Mouse (Mus musculus) stomach, embryonic 15.5 days (tissue): Measurements from ENCODE around the gene Itih3. TPM values are rescaled to one million over a fixed set of nuclear protein-coding genes. Genes with fewer than 3 reads are reported as not detected.
A peak's percentile ranks its signal among the peaks of the same experiment; 100 is the strongest.

Experiments used
- ATAC-seq: fragments of 200-750 bp; cut with Nextera tagmentation; 2 replicates; pipeline ENCODE4 v1.8.0; 2017; ENCODE audit warnings: low read depth, moderate number of reproducible peaks, moderate TSS enrichment; ENCODE audit not compliant: insufficient read depth, low FRiP score
- H3K27ac ChIP-seq: fragments of 300-500 bp; sonication (generic); 2 replicates; pipeline ENCODE4 v1.5.1; 2015; ENCODE audit warnings: mild to moderate bottlenecking, inconsistent platforms
- H3K27me3 ChIP-seq: fragments of 300-500 bp; sonication (generic); replicated peaks from 2 replicates; pipeline ENCODE4 v1.6.1; 2015; ENCODE audit warnings: inconsistent platforms
- H3K36me3 ChIP-seq: fragments of 300-500 bp; sonication (generic); 2 replicates; pipeline ENCODE4 v1.6.1; 2015; ENCODE audit warnings: inconsistent platforms
- H3K4me1 ChIP-seq: fragments of 300-500 bp; sonication (generic); 2 replicates; pipeline ENCODE4 v1.6.1; 2015; ENCODE audit warnings: inconsistent platforms
- H3K4me2 ChIP-seq: fragments of 300-500 bp; sonication (generic); 2 replicates; pipeline ENCODE4 v1.6.1; 2015; ENCODE audit warnings: mild to moderate bottlenecking, inconsistent platforms
- H3K4me3 ChIP-seq: fragments of 300-500 bp; sonication (generic); replicated peaks from 2 replicates; pipeline ENCODE4 v1.5.1; 2015; ENCODE audit warnings: inconsistent platforms
- H3K9ac ChIP-seq: fragments of 300-500 bp; sonication (generic); 2 replicates; pipeline ENCODE4 v1.6.1; 2015; ENCODE audit warnings: inconsistent platforms
- H3K9me3 ChIP-seq: fragments of 300-500 bp; sonication (generic); 2 replicates; pipeline ENCODE4 v1.6.1; 2016; ENCODE audit warnings: inconsistent platforms
- WGBS: fragments of 180-500 bp; shearing (Covaris S2); methylation state at CpG from one replicate; pipeline ENCODE4 v1.1.7; 2015; 5-methylcytosine and 5-hydroxymethylcytosine counted together
- polyA plus RNA-seq: library from polyadenylated mRNA; unstranded; fragments of >200 nt; fragmentation: Nextera tagmentation; extraction: Ambion mirVana; gene quantifications from 2 replicates; pipeline ENCODE4 v1.2.1, GENCODE M21; 2015

The Itih3 gene
- polyA plus RNA-seq, 1 experiment from 2014 or later: 15.0 TPM

- no peaks in the 10 kb centered on the region for H3K27me3 ChIP-seq
- no peaks in the 10 kb centered on the region for H3K36me3 ChIP-seq
- H3K4me3 ChIP-seq: no peak overlapping the region
- H3K27ac ChIP-seq: no peak overlapping the region
- H3K4me1 ChIP-seq: no peaks in the 10 kb centered on the region
- ATAC-seq: no peak
- 87% methylated on average over 4 of the region's 4 CpGs for WGBS
- H3K4me2 ChIP-seq: no peak overlapping the region
- no peaks in the 10 kb centered on the region for H3K9me3 ChIP-seq
- H3K9ac ChIP-seq: no peak overlapping the region
These were observed 6.8 kb upstream of the Itih3 start for GRCm38 (mm10) chr14:30930386-30930785.

GRCm38 (mm10) chr14:30925492-30925891, 1.9 kb upstream of the Itih3 start:
- no peak for ATAC-seq
- Histone ChIP-seq H3K4me2 (no peak overlapping the region), H3K4me3 (no peak overlapping the region), H3K9me3 (no peaks in the 10 kb centered on the region), H3K27me3 (no peaks in the 10 kb centered on the region), H3K9ac (no peak overlapping the region), H3K4me1 (no peaks in the 10 kb centered on the region), H3K36me3 (no peaks in the 10 kb centered on the region), H3K27ac (no peak overlapping the region)
- 86% methylated on average over 3 of the region's 3 CpGs for WGBS

DNA sequence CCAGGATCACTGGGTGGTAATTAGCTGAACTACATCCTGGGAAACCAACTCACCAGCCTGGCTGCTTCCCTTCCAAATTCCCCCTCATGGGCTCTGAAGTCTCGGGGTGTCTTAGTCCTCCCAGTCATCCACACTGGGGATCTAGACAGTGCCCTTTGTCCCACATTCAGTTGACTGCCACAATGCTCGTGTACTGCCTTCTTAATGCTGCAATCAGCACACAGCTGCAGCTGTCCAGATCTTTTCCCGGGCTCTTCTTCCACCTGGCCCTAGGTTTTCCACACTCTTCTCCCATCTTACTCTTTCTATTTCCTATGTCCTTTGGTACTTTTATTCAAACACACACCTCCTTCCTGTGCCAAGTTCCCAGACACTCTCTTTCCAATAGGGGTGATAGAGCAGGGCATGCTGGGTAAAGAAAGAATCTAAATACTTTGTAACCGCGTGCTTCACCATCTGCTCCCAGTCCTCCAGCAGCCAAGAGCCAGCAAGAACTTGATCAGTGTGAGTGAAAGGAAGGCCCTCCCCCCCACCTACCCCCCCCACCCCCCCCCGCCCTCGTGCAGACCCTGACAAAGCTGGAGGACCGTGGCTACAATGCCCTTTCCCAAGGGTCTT, 1.4 kb downstream of the Itih3 start:
- Histone ChIP-seq H3K27me3 (no peaks in the 10 kb centered on the region), H3K4me1 (no peaks in the 10 kb centered on the region), H3K36me3 (no peaks in the 10 kb centered on the region), H3K9ac (no peak overlapping the region), H3K27ac (no peak overlapping the region), H3K4me3 (no peak overlapping the region), H3K9me3 (no peaks in the 10 kb centered on the region), H3K4me2 (no peak overlapping the region)
- no peak; the same call in 1 of the 2 replicates for ATAC-seq
- WGBS: 47% methylated on average over 8 of the region's 8 CpGs

DNA sequence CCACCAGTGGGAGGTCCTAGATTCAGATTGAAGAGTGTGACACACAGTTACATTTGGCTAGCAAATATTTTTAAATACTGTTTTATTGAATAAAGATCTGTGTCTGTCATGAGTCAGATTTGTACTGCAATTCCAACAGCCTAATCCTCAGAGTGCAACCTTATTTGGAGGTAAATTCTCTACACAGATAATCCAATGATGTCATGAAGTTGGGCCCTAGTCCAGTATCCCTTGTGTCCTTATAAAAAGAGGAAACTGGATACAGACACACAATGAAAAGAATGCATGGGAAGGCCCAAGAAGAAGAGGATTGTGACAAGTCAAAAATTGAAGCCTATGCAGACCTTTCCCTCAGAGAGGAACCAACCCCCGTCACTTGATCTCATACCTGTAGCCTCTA, 7.0 kb downstream of the Itih3 start:
- Histone ChIP-seq H3K27me3 (no peaks in the 10 kb centered on the region), H3K9me3 (no peaks in the 10 kb centered on the region), H3K9ac (no peak overlapping the region), H3K27ac (0 out of 2 replicates have a peak overlapping the region, but pooled peaks have one; percentile 31), H3K4me3 (no peak overlapping the region), H3K4me2 (no peak overlapping the region), H3K36me3 (no peaks in the 10 kb centered on the region), H3K4me1 (no peaks in the 10 kb centered on the region)
- ATAC-seq: no peak
- 81% methylated on average over 1 of the region's 1 CpGs for WGBS

DNA sequence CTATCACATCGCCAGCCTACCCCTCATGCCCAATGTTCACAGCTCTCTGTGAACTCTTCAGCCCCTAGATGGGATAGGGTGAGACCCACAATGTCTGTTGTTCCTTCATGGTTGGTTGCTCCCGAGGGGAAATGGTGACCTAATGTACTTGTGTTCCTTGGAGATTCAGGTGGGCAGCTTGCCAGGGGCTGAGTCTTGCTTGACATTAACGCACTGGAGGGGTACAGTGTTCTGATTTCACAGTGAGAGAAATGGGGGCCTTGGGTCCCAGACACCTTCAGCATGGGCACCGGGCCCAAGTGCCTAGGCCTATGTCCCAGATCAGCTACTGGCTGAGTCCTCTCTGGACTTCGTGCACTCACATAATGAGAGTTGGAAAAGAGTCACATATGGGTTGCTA, 10.2 kb downstream of the Itih3 start:
- Histone ChIP-seq H3K9ac (no peak overlapping the region), H3K27ac (no peak overlapping the region), H3K9me3 (no peaks in the 10 kb centered on the region), H3K4me2 (no peak overlapping the region), H3K4me3 (no peak overlapping the region), H3K36me3 (no peaks in the 10 kb centered on the region), H3K27me3 (no peaks in the 10 kb centered on the region), H3K4me1 (no peaks in the 10 kb centered on the region)
- 80% methylated on average over 5 of the region's 5 CpGs for WGBS
- no peak for ATAC-seq

DNA sequence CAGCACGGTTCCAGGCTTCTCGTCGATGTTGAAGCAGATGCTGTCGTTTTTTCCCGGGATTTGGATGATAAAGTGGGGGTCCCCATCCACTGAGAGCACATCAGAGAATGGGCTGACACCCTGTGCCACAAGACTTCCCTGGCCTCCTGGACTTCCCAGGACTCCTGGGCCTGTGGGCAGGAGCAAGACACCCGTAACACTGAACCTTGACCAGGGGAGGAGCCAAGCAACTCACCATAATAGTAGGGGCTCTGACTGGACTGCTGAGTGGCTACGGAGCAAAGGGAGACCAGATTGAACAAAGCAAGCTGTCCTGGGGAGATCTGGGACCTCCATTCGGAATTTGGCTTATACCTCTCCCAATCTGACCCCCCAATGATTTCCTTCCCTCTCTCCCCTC, 10.9 kb downstream of the Itih3 start:
- Histone ChIP-seq H3K36me3 (no peaks in the 10 kb centered on the region), H3K9ac (no peak overlapping the region), H3K27me3 (no peaks in the 10 kb centered on the region), H3K4me3 (no peak overlapping the region), H3K27ac (no peak overlapping the region), H3K9me3 (no peaks in the 10 kb centered on the region), H3K4me2 (no peak overlapping the region), H3K4me1 (no peaks in the 10 kb centered on the region)
- 77% methylated on average over 8 of the region's 8 CpGs for WGBS
- no peak for ATAC-seq

DNA sequence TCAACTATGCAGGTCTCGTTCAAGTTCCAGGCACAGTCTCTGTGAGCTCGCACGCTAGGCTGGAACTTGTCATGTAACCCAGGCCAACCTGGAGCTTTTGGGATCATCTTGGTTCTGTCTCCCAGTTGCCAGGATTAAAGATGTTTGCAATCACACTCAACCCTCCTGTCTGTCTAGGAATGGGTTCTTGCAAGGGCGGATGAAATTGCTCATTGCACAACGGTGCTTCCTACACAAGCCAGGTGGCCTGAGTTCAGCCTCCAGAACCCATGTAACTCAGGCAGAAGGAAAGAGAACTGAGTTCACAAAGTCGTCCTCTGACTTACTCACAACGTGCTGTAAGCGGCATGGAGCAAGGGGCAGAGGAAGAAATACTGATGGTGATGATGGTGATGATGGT, 12.4 kb downstream of the Itih3 start:
- Histone ChIP-seq H3K36me3 (no peaks in the 10 kb centered on the region), H3K9ac (no peak overlapping the region), H3K4me3 (no peak overlapping the region), H3K27ac (no peak overlapping the region), H3K27me3 (no peaks in the 10 kb centered on the region), H3K4me1 (no peaks in the 10 kb centered on the region), H3K4me2 (no peak overlapping the region), H3K9me3 (no peaks in the 10 kb centered on the region)
- ATAC-seq: no peak
- WGBS: 91% methylated on average over 8 of the region's 8 CpGs

DNA sequence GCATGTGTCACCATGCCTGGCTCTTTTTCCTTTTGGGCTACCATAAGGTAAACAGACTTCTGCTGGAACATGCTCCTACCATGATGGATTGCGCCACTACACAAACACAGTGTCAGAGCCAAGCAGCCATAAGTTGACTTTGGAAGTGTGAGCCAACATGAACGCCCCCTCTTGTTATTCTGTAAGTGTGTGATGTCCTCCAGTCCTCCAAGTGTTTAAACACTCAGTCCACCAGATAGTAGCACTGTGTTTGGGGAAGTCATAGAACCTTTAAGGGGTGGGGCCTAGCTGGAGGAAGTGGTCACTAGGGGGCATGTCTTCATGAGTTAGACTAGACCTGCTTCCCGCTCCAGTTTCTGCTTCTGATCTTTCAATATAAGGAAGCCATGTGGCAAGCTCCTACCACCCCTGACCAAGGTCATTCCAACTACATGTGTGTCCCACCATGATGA, 15.7 kb downstream of the Itih3 start:
- Histone ChIP-seq H3K27ac (no peak overlapping the region), H3K4me1 (no peaks in the 10 kb centered on the region), H3K27me3 (no peaks in the 10 kb centered on the region), H3K4me2 (no peak overlapping the region), H3K9ac (no peak overlapping the region), H3K36me3 (no peaks in the 10 kb centered on the region), H3K4me3 (no peak overlapping the region), H3K9me3 (no peaks in the 10 kb centered on the region)
- ATAC-seq: peak; percentile 64; the same call in 1 of the 2 replicates
- WGBS: 35% methylated on average over 3 of the region's 3 CpGs

- no peak for ATAC-seq
- Histone ChIP-seq H3K9me3 (no peaks in the 10 kb centered on the region), H3K36me3 (no peaks in the 10 kb centered on the region), H3K4me2 (no peak overlapping the region), H3K27me3 (no peaks in the 10 kb centered on the region), H3K4me1 (no peaks in the 10 kb centered on the region), H3K4me3 (no peak overlapping the region), H3K27ac (no peak overlapping the region), H3K9ac (no peak overlapping the region)
- WGBS: 89% methylated on average over 6 of the region's 6 CpGs
These were observed 17.6 kb downstream of the Itih3 start for GRCm38 (mm10) chr14:30906001-30906400.

DNA sequence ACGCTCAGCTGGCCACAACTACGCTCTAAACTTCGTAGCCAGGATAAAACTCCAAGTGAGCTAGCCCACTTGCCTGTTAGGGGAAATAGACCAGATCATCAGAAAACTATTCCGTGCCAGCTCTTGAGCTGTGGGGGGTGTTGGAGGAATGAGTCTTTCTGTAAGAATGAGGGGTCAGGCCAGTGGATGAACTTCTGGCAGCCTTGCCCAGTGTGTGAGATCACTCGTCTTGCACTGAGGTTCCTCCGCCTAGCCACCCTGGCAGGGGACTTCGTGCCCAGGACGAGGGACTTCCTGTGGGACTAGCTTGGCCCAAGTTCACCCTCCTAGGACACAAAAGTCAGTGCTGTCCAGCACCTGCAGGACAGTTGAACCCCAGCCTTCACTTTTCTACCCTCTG, 19.3 kb downstream of the Itih3 start:
- Histone ChIP-seq H3K27ac (no peak overlapping the region), H3K4me1 (no peaks in the 10 kb centered on the region), H3K36me3 (no peaks in the 10 kb centered on the region), H3K4me2 (no peak overlapping the region), H3K9ac (no peak overlapping the region), H3K9me3 (no peaks in the 10 kb centered on the region), H3K27me3 (no peaks in the 10 kb centered on the region), H3K4me3 (no peak overlapping the region)
- no peak for ATAC-seq
- WGBS: 83% methylated on average over 8 of the region's 8 CpGs

DNA sequence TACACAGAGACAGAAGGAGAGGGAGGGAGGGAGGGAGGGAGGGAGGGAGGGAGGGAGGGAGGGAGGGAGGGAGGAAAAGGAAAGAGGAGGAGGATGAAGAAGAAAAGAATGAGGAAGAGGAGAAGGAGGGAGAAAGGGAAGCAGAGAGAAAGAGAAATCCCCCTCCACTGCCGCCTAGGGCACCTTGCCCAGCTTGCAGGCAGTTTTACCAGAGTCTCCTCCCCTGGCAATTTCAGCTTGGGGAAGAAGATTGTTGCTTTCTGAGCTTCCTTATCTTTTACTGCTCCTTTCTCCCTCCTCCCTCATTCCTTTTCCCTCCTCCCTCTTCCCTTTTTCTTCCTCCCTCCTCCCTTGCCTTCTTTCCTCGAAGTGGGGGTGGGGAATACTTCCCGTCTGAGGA, 20.5 kb downstream of the Itih3 start:
- no peak overlapping the region for H3K9ac ChIP-seq
- no peaks in the 10 kb centered on the region for H3K4me1 ChIP-seq
- no peak overlapping the region for H3K27ac ChIP-seq
- H3K27me3 ChIP-seq: no peaks in the 10 kb centered on the region
- no peak overlapping the region for H3K4me3 ChIP-seq
- H3K9me3 ChIP-seq: no peaks in the 10 kb centered on the region
- no peaks in the 10 kb centered on the region for H3K36me3 ChIP-seq
- 62% methylated on average over 3 of the region's 3 CpGs for WGBS
- no peak for ATAC-seq
- no peak overlapping the region for H3K4me2 ChIP-seq

DNA sequence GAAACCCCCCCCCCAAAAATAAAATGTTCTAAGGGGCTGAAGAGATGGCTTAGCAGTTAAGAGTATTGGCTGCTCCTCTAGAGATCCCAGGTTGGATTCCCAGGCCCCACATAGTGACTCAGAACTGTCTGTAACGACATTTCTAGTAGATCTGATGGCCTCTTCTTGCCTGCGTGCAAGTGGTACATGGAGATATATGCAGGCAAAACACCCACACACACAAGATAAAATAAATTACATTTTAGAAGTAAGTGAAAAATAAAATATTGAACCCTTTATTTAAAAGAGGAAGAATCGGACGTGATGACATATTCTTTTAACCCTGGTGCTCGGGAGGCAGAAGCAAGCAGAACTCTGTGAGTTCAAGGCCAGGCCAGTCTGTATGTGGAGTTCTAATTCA, 20.9 kb downstream of the Itih3 start:
- Histone ChIP-seq H3K36me3 (no peaks in the 10 kb centered on the region), H3K4me1 (no peaks in the 10 kb centered on the region), H3K4me3 (no peak overlapping the region), H3K27ac (no peak overlapping the region), H3K27me3 (no peaks in the 10 kb centered on the region), H3K9ac (no peak overlapping the region), H3K4me2 (no peak overlapping the region), H3K9me3 (no peaks in the 10 kb centered on the region)
- no peak for ATAC-seq
- 81% methylated on average over 5 of the region's 5 CpGs for WGBS

GRCm38 (mm10) chr14:30899972-30900371, 23.6 kb downstream of the Itih3 start:
- no peak overlapping the region for H3K9ac ChIP-seq
- no peak overlapping the region for H3K27ac ChIP-seq
- no peaks in the 10 kb centered on the region for H3K4me1 ChIP-seq
- H3K4me3 ChIP-seq: no peak overlapping the region
- no peaks in the 10 kb centered on the region for H3K36me3 ChIP-seq
- no peaks in the 10 kb centered on the region for H3K27me3 ChIP-seq
- H3K4me2 ChIP-seq: no peak overlapping the region
- no peak for ATAC-seq
- H3K9me3 ChIP-seq: no peaks in the 10 kb centered on the region
- 54% methylated on average over 3 of the region's 3 CpGs for WGBS
